Mouse (Mus musculus): ENCODE measurements around the gene Crispld2. TPM values are rescaled to one million over a fixed set of nuclear protein-coding genes. Genes with fewer than 3 reads are reported as not detected.

Gene Crispld2
- not detected for total RNA-seq (2023)

GRCm38 (mm10) chr8:119992249-119992648 is at the start of gene Crispld2:
TSS of gene Crispld2 (plus strand) at chr8:119992438.

GRCm38 (mm10) chr8:120101068-120101972 is 109.1 kb downstream of the Crispld2 start, which contains the start of gene Zdhhc7:
TSS of gene Zdhhc7 (minus strand) at chr8:120101482.

Other genes starting within 250 kb of the Crispld2 start
- 3.6 TPM for gene Tldc1, start 214.0 kb upstream of the Crispld2 start, total RNA-seq (2023)
- gene Cotl1, start 151.9 kb upstream of the Crispld2 start, total RNA-seq (2023), result 510 TPM
- gene Klhl36, start 130.2 kb upstream of the Crispld2 start, total RNA-seq (2023), result 10.9 TPM
- gene Usp10, start 82.1 kb upstream of the Crispld2 start, total RNA-seq (2023), result 164 TPM
- 1.8 TPM for gene Gm20388, start 81.6 kb upstream of the Crispld2 start, total RNA-seq (2023)
- gene Zdhhc7, start 109.0 kb downstream of the Crispld2 start, total RNA-seq (2023), result 43.0 TPM
- 1.7 TPM for gene 6430548M08Rik, start 121.7 kb downstream of the Crispld2 start, total RNA-seq (2023)
- not detected for gene Fam92b, start 185.0 kb downstream of the Crispld2 start, total RNA-seq (2023)
- 55.2 TPM for gene Gse1, start 236.0 kb downstream of the Crispld2 start, total RNA-seq (2023)